Mouse (Mus musculus) liver, embryonic 14.5 days (tissue): ENCODE results near the gene Upf2.

Source experiments
- CTCF ChIP-seq: IDR thresholded peaks from 2 replicates; pipeline ENCODE4 v1.5.1; 2016; ENCODE audit warnings: antibody characterized with exemption, low read depth, control low read depth
- EP300 ChIP-seq: IDR thresholded peaks from 2 replicates; pipeline ENCODE4 v1.6.1; 2016; ENCODE audit warnings: antibody characterized with exemption, low read depth

DNA sequence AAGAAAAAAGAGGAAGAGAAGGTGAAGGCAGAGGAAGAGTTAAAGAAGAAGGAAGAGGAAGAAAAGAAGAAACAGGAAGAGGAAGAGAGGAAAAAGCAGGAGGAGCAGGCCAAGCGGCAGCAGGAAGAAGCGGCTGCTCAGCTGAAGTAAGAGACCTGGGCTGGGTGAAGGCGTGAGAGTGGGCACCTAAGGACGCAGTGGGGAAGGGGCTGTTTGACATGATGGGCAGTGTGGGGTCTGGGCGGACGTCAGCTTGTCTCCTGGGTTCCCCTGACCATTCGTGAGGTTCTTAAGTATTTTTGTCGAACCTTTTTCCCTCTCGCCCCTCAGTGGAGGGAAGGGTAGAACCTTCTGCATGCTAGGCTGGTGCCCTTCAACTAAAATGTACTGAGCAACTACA lies 6.4 kb downstream of the Upf2 start:
- TF ChIP-seq EP300 (no peak), CTCF (no peak)
